Comparison of ENCODE assay signal across 12 mouse cellular contexts in genomic region chr3:89870472-89871271, GRCm38 (mm10). TPM values are rescaled to one million over a fixed set of nuclear protein-coding genes. Genes with fewer than 3 reads are reported as not detected.
DNase-seq lines count a peak whose midpoint lies in the region; ATAC-seq and TF ChIP-seq lines count a peak whose summit lies in the region.
"Had no signal": no experiment of that assay in that cellular context is flagged by ENCODE, and none has a peak within 500 bp of the region (broad histone marks: within the 10 kb centered on the region; RNA-seq: fewer than 3 reads in every experiment).

No protein-coding gene starts in this region.

- H3K36me3 ChIP-seq in heart, embryonic 11.5 days (ENCODE audit: control insufficient read depth, insufficient read depth, low read length): no peaks in the 10 kb centered on the region
- H3K36me3 ChIP-seq in CH12.LX (replicated peaks in 1 of 2; ENCODE audit: control insufficient read depth in 1 of 2, insufficient read depth in 1 of 2, low read length in 1 of 2): peaks cover 0 to 2% of the 10 kb centered on the region in 2 experiments
- no peaks in the 10 kb centered on the region for H3K36me3 ChIP-seq in limb, embryonic 13.5 days
- H3K36me3 ChIP-seq in stomach, embryonic 16.5 days (ENCODE audit: control insufficient read depth, insufficient read depth, low read length): no peaks in the 10 kb centered on the region
- no peaks in the 10 kb centered on the region for H3K36me3 ChIP-seq in forebrain, embryonic 12.5 days (replicated peaks)
- H3K36me3 ChIP-seq: heart, embryonic 12.5 days had no signal

- H3K27me3 ChIP-seq in heart, embryonic 11.5 days (ENCODE audit: control insufficient read depth, insufficient read depth, low read length): no peaks in the 10 kb centered on the region
- H3K27me3 ChIP-seq in CH12.LX (replicated peaks): peaks cover 2% of the 10 kb centered on the region
- H3K27me3 ChIP-seq in limb, embryonic 13.5 days: no peaks in the 10 kb centered on the region
- no peaks in the 10 kb centered on the region for H3K27me3 ChIP-seq in stomach, embryonic 16.5 days (ENCODE audit: control insufficient read depth, insufficient read depth, low read length)
- no peaks in the 10 kb centered on the region for H3K27me3 ChIP-seq in forebrain, embryonic 12.5 days
- H3K27me3 ChIP-seq: heart, embryonic 12.5 days had no signal

- H3K9ac ChIP-seq in heart, embryonic 11.5 days (ENCODE audit: low read depth, low read length): no peak overlapping the region
- H3K9ac ChIP-seq in CH12.LX (ENCODE audit: insufficient read depth, low read depth): peak overlapping the region; percentile 43
- H3K9ac ChIP-seq in limb, embryonic 13.5 days: no peak overlapping the region
- peak overlapping the region; percentile 24; the same call in 1 of the 2 replicates for H3K9ac ChIP-seq in stomach, embryonic 16.5 days (ENCODE audit: low read length)
- no peak overlapping the region for H3K9ac ChIP-seq in forebrain, embryonic 12.5 days
- H3K9ac ChIP-seq: heart, embryonic 12.5 days had no signal

- TF ChIP-seq EP300 in CH12.LX (IDR thresholded peaks at IDR 0.05; ENCODE audit: low read length): peak; percentile 63

- no peak; the same call in 1 of the 2 replicates for TF ChIP-seq RAD21 in CH12.LX (IDR thresholded peaks at IDR 0.05; ENCODE audit: low read depth, low read length)

- H3K4me3 ChIP-seq in heart, embryonic 11.5 days (ENCODE audit: low read depth, low read length): no peak overlapping the region
- peak overlapping the region in 2 of 3 experiments; percentile 21 to 33 for H3K4me3 ChIP-seq in CH12.LX (replicated peaks in 1 of 3; ENCODE audit: low read depth in 2 of 3, low read length in 2 of 3, poor library complexity in 1 of 3)
- no peak overlapping the region for H3K4me3 ChIP-seq in limb, embryonic 13.5 days
- H3K4me3 ChIP-seq in stomach, embryonic 16.5 days (replicated peaks; ENCODE audit: low read length): no peak overlapping the region
- no peak overlapping the region for H3K4me3 ChIP-seq in forebrain, embryonic 12.5 days (replicated peaks)
- H3K4me3 ChIP-seq: heart, embryonic 12.5 days had no signal

- H3K4me2 ChIP-seq in heart, embryonic 11.5 days: no peak overlapping the region
- peak overlapping the region; percentile 78 for H3K4me2 ChIP-seq in CH12.LX (ENCODE audit: insufficient read depth, low read depth, poor library complexity, severe bottlenecking)
- H3K4me2 ChIP-seq in limb, embryonic 13.5 days (replicated peaks): 0 out of 2 replicates have a peak overlapping the region, but pooled peaks have one; percentile 9
- H3K4me2 ChIP-seq in stomach, embryonic 16.5 days (ENCODE audit: low read depth, low read length): peak overlapping the region; percentile 35
- no peak overlapping the region for H3K4me2 ChIP-seq in forebrain, embryonic 12.5 days
- H3K4me2 ChIP-seq: heart, embryonic 12.5 days had no signal

- peak; percentile 45 to 51 for DNase-seq in heart, adult 18-20 months
- DNase-seq in CH12.LX (ENCODE audit: extremely low read depth) (peak; percentile 84), adipocyte (ENCODE audit: low spot score) (no peak)
- DNase-seq in right cerebral cortex, postnatal 36 days (ENCODE audit: low spot score in 2 of 2): no peak
- DNase-seq: cerebellum, adult 11 months; right cerebral cortex, postnatal 4 days had no signal

- H3K4me1 ChIP-seq in heart, embryonic 11.5 days (ENCODE audit: control insufficient read depth, insufficient read depth, low read length): peaks cover 13% of the 10 kb centered on the region
- peaks cover 4 to 37% of the 10 kb centered on the region in 2 experiments; a peak in 3 of 4 replicates for H3K4me1 ChIP-seq in CH12.LX (ENCODE audit: control insufficient read depth in 1 of 2, insufficient read depth in 2 of 2)
- H3K4me1 ChIP-seq in limb, embryonic 13.5 days: peaks cover 34% of the 10 kb centered on the region
- peaks cover 28% of the 10 kb centered on the region for H3K4me1 ChIP-seq in stomach, embryonic 16.5 days (ENCODE audit: control insufficient read depth, insufficient read depth, low read length)
- H3K4me1 ChIP-seq in forebrain, embryonic 12.5 days: peaks cover 17% of the 10 kb centered on the region

- dilution Hi-C loops in CH12.LX (cut with MboI; ENCODE audit: extremely low pct_ligation_motif_present, extremely low pct_unique_long_range_greater_than_20kb, low sequenced_read_pairs): no loop called here

- TF ChIP-seq CTCF in CH12.LX (conservative IDR thresholded peaks at IDR 0.05 in 1 of 2, IDR thresholded peaks at IDR 0.05 in 1 of 2; ENCODE audit: low read depth in 2 of 2, low read length in 2 of 2): no peak

- H3K27ac ChIP-seq in heart, embryonic 11.5 days (ENCODE audit: low read depth, low read length): no peak overlapping the region
- H3K27ac ChIP-seq in CH12.LX (ENCODE audit: insufficient read depth, low read depth): peak overlapping the region; percentile 88
- no peak overlapping the region for H3K27ac ChIP-seq in limb, embryonic 13.5 days
- peak overlapping the region; percentile 77 for H3K27ac ChIP-seq in stomach, embryonic 16.5 days (ENCODE audit: low read length)
- no peak overlapping the region for H3K27ac ChIP-seq in forebrain, embryonic 12.5 days

- in situ Hi-C loops in CH12.LX (cut with MboI; ENCODE audit: low pct_ligation_motif_present, low pct_unique_long_range_greater_than_20kb, low sequenced_read_pairs): loop anchor here (5.0 kb wide), 1 partner anchor 42 kb away; the partner anchor contains the start of gene Il6ra

- no peaks in the 10 kb centered on the region for H3K79me2 ChIP-seq in CH12.LX (replicated peaks; ENCODE audit: control insufficient read depth, extremely low read depth, insufficient read depth, poor library complexity, severe bottlenecking)

- TF ChIP-seq POLR2A in CH12.LX (IDR thresholded peaks at IDR 0.05; ENCODE audit: low read depth, low read length): no peak

- ATAC-seq in heart, embryonic 11.5 days (replicated peaks; ENCODE audit: insufficient number of reproducible peaks, low FRiP score, low TSS enrichment): no peak
- no peak for ATAC-seq in limb, embryonic 13.5 days (ENCODE audit: low FRiP score, low read depth)
- ATAC-seq in stomach, embryonic 16.5 days (ENCODE audit: insufficient read depth, low FRiP score): no peak
- ATAC-seq in forebrain, embryonic 12.5 days (ENCODE audit: low FRiP score): no peak

- 70% methylated on average over 22 of the region's 22 CpGs for WGBS in heart, embryonic 11.5 days (ENCODE audit: insufficient replicate concordance)
- WGBS in limb, embryonic 13.5 days: 52% methylated on average over 22 of the region's 22 CpGs
- 46% methylated on average over 22 of the region's 22 CpGs for WGBS in stomach, embryonic 16.5 days
- 83% methylated on average over 22 of the region's 22 CpGs for WGBS in forebrain, embryonic 12.5 days

- H3K9me3 ChIP-seq in heart, embryonic 11.5 days (replicated peaks; ENCODE audit: control insufficient read depth, low read length): no peaks in the 10 kb centered on the region
- H3K9me3 ChIP-seq in CH12.LX (replicated peaks; ENCODE audit: low read length): peaks cover 7% of the 10 kb centered on the region
- H3K9me3 ChIP-seq in limb, embryonic 13.5 days: peaks cover 4% of the 10 kb centered on the region; the same call in 1 of the 2 replicates
- peaks cover 4% of the 10 kb centered on the region; the same call in 1 of the 2 replicates for H3K9me3 ChIP-seq in stomach, embryonic 16.5 days (replicated peaks; ENCODE audit: control insufficient read depth, low read length)
- no peaks in the 10 kb centered on the region for H3K9me3 ChIP-seq in forebrain, embryonic 12.5 days

TF ChIP-seq in CH12.LX, 34 proteins besides CTCF, POLR2A, EP300 and RAD21 (continues in another document):
- TF ChIP-seq ZMIZ1 (IDR thresholded peaks at IDR 0.05; ENCODE audit: low read depth, low read length) (no peak), SMC3 (IDR thresholded peaks at IDR 0.05; ENCODE audit: low read depth, low read length) (peak; percentile 1; the same call in 1 of the 2 replicates), MAX (IDR thresholded peaks at IDR 0.05; ENCODE audit: low read length) (peak; percentile 54; the same call in 1 of the 2 replicates), TCF12 (IDR thresholded peaks at IDR 0.05; ENCODE audit: low read depth, low read length) (peak; percentile 53; the same call in 1 of the 2 replicates), KAT2A (IDR thresholded peaks at IDR 0.05; ENCODE audit: insufficient replicate concordance, low read length) (0 out of 2 replicates have a peak, but pooled peaks have one; percentile 12), RCOR1 (conservative IDR thresholded peaks at IDR 0.05; ENCODE audit: low read depth, low read length) (peak; percentile 55; the same call in 1 of the 2 replicates), IRF4 (IDR thresholded peaks at IDR 0.05; ENCODE audit: low read depth, low read length) (peak; percentile 62), MYC (IDR thresholded peaks at IDR 0.05; ENCODE audit: low read depth, low read length) (no peak), TBP (conservative IDR thresholded peaks at IDR 0.05; ENCODE audit: low read depth, low read length) (no peak), CHD2 (IDR thresholded peaks at IDR 0.05; ENCODE audit: low read length) (peak; percentile 37; the same call in 1 of the 2 replicates), MXI1 (IDR thresholded peaks at IDR 0.05; ENCODE audit: low read depth, low read length) (no peak; the same call in 1 of the 2 replicates), UBTF (IDR thresholded peaks at IDR 0.05; ENCODE audit: low read depth, low read length) (peak; percentile 32; the same call in 1 of the 2 replicates), ELF1 (IDR thresholded peaks at IDR 0.05; ENCODE audit: low read depth, low read length) (no peak)

RNA-seq across cellular contexts. Expression of gene She, which starts 39.5 kb away (rescaled TPM):
- total RNA-seq in heart, adult 18-20 months (2021): 10 to 100 TPM; 10.0 to 10.5 TPM
- 6.7 and 6.9 TPM in 2 replicates for polyA plus RNA-seq in heart, embryonic 11.5 days (2014; fragmentation: Nextera tagmentation; extraction: Ambion mirVana)
- not detected in 2 replicates for total RNA-seq in CH12.LX (2012; rRNA removed)
- total RNA-seq in CH12.LX (2014; rRNA removed): not detected in 2 replicates
- not detected in 2 replicates for polyA plus RNA-seq in CH12.LX (2012; ENCODE audit: insufficient read length, low read depth)
- 3.1 and 3.6 TPM in 2 replicates for polyA plus RNA-seq in limb, embryonic 13.5 days (2015; fragmentation: Nextera tagmentation; extraction: Ambion mirVana)
- 3.0 and 3.1 TPM in 2 replicates for polyA plus RNA-seq in stomach, embryonic 16.5 days (2015; fragmentation: Nextera tagmentation; extraction: Ambion mirVana)
- polyA plus RNA-seq in forebrain, embryonic 12.5 days (2016; fragmentation: Nextera tagmentation; extraction: Ambion mirVana): 1.7 and 1.8 TPM in 2 replicates
- polyA plus RNA-seq: C2C12 had no signal

RNA-seq across cellular contexts. Expression of gene Il6ra, which starts 42.3 kb away (rescaled TPM):
- total RNA-seq in heart, adult 18-20 months (2021): 1 to 10 TPM; 4.2 to 5.6 TPM
- polyA plus RNA-seq in heart, embryonic 11.5 days (2014; fragmentation: Nextera tagmentation; extraction: Ambion mirVana): 0.08 and 0.23 TPM in 2 replicates
- total RNA-seq in CH12.LX (2012; rRNA removed) (1.4 and 2.2 TPM in 2 replicates), CH12.LX (2014; rRNA removed) (1.4 and 1.6 TPM in 2 replicates)
- polyA plus RNA-seq in CH12.LX (2012; ENCODE audit: insufficient read length, low read depth): 4.4 and 4.8 TPM in 2 replicates
- polyA plus RNA-seq in limb, embryonic 13.5 days (2015; fragmentation: Nextera tagmentation; extraction: Ambion mirVana): 0.96 and 1.2 TPM in 2 replicates
- polyA plus RNA-seq in stomach, embryonic 16.5 days (2015; fragmentation: Nextera tagmentation; extraction: Ambion mirVana): 2.9 and 3.2 TPM in 2 replicates
- 0.29 and 0.42 TPM in 2 replicates for polyA plus RNA-seq in forebrain, embryonic 12.5 days (2016; fragmentation: Nextera tagmentation; extraction: Ambion mirVana)

Comparison
In these comparisons a context has a peak if more than half of its experiments do, and no peak if none do; other contexts are left out.
1. DNase-seq: peak in heart, adult 18-20 months (2 of 2) and CH12.LX (single experiment); none in right cerebral cortex, postnatal 36 days (0 of 2) and adipocyte (single experiment).
2. H3K27ac ChIP-seq: peak in CH12.LX (single experiment) and stomach, embryonic 16.5 days (single experiment); none in heart, embryonic 11.5 days (single experiment), limb, embryonic 13.5 days (single experiment) and forebrain, embryonic 12.5 days (single experiment).
3. H3K4me2 ChIP-seq: peak in CH12.LX (single experiment), limb, embryonic 13.5 days (single experiment) and stomach, embryonic 16.5 days (single experiment); none in heart, embryonic 11.5 days (single experiment) and forebrain, embryonic 12.5 days (single experiment).
4. H3K4me3 ChIP-seq: peak in CH12.LX (2 of 3); none in heart, embryonic 11.5 days (single experiment), limb, embryonic 13.5 days (single experiment), stomach, embryonic 16.5 days (single experiment) and forebrain, embryonic 12.5 days (single experiment).
5. H3K9ac ChIP-seq: peak in CH12.LX (single experiment) and stomach, embryonic 16.5 days (single experiment); none in heart, embryonic 11.5 days (single experiment), limb, embryonic 13.5 days (single experiment) and forebrain, embryonic 12.5 days (single experiment).